In genomic region chr4:121052454-121053323, GRCm38 (mm10) we compare ENCODE assay signal across 11 mouse cellular contexts. TPM values are rescaled to one million over a fixed set of nuclear protein-coding genes. Genes with fewer than 3 reads are reported as not detected.
DNase-seq lines count a peak whose midpoint lies in the region; ATAC-seq lines count a peak whose summit lies in the region.
"Had no signal": no experiment of that assay in that cellular context is flagged by ENCODE, and none has a peak within 500 bp of the region (broad histone marks: within the 10 kb centered on the region; RNA-seq: fewer than 3 reads in every experiment).

No protein-coding gene starts in this region.

- no peak for DNase-seq in heart, adult 9 months (ENCODE audit: low spot score in 2 of 2)
- DNase-seq in brain, adult 2 months (ENCODE audit: low read depth, low spot score): peak; percentile 93
- DNase-seq in layer of hippocampus, postnatal 25 days (ENCODE audit: extremely low spot score in 1 of 2, low spot score in 1 of 2): no peak
- DNase-seq in liver: no peak
- no peak for DNase-seq in ovary, postnatal 10 days (ENCODE audit: low spot score)

- WGBS in heart, embryonic 13.5 days: 12% methylated on average over 35 of the region's 35 CpGs
- 11% methylated on average over 35 of the region's 35 CpGs for WGBS in embryonic facial prominence, embryonic 15.5 days
- WGBS in midbrain, embryonic 12.5 days: 9% methylated on average over 35 of the region's 35 CpGs

- peak overlapping the region; percentile 29 for H3K4me3 ChIP-seq in heart, embryonic 13.5 days
- peak overlapping the region; percentile 12 for H3K4me3 ChIP-seq in embryonic facial prominence, embryonic 15.5 days (replicated peaks)
- H3K4me3 ChIP-seq in midbrain, embryonic 12.5 days: peak overlapping the region; percentile 21

- peaks cover 14% of the 10 kb centered on the region for H3K4me1 ChIP-seq in heart, embryonic 13.5 days
- H3K4me1 ChIP-seq in embryonic facial prominence, embryonic 15.5 days: peaks cover 11% of the 10 kb centered on the region; the same call in 1 of the 2 replicates
- H3K4me1 ChIP-seq in midbrain, embryonic 12.5 days: peaks cover 13% of the 10 kb centered on the region; the same call in 1 of the 2 replicates

- H3K36me3 ChIP-seq in heart, embryonic 13.5 days: no peaks in the 10 kb centered on the region; the same call in 1 of the 2 replicates
- H3K36me3 ChIP-seq in embryonic facial prominence, embryonic 15.5 days: no peaks in the 10 kb centered on the region
- no peaks in the 10 kb centered on the region for H3K36me3 ChIP-seq in midbrain, embryonic 12.5 days

- ATAC-seq in heart, embryonic 13.5 days (ENCODE audit: extremely low read depth, insufficient number of reproducible peaks, low FRiP score, low TSS enrichment): no peak
- ATAC-seq in embryonic facial prominence, embryonic 15.5 days (ENCODE audit: insufficient number of reproducible peaks, low FRiP score, low TSS enrichment, low read depth): 0 out of 2 replicates have a peak, but pooled peaks have one; percentile 15
- peak; percentile 31; the same call in 1 of the 2 replicates for ATAC-seq in midbrain, embryonic 12.5 days (ENCODE audit: low FRiP score, low read depth)
- ATAC-seq: CD4-positive, CD25-positive, alpha-beta regulatory T cell, adult 4 months had no signal

- peaks cover 23% of the 10 kb centered on the region for H3K27me3 ChIP-seq in heart, embryonic 13.5 days (replicated peaks)
- H3K27me3 ChIP-seq in embryonic facial prominence, embryonic 15.5 days: no peaks in the 10 kb centered on the region
- peaks cover 24% of the 10 kb centered on the region for H3K27me3 ChIP-seq in midbrain, embryonic 12.5 days

- H3K9me3 ChIP-seq in heart, embryonic 13.5 days: no peaks in the 10 kb centered on the region
- no peaks in the 10 kb centered on the region for H3K9me3 ChIP-seq in embryonic facial prominence, embryonic 15.5 days (replicated peaks)
- H3K9me3 ChIP-seq in midbrain, embryonic 12.5 days: no peaks in the 10 kb centered on the region

- H3K9ac ChIP-seq in heart, embryonic 13.5 days: peak overlapping the region; percentile 50
- H3K9ac ChIP-seq in embryonic facial prominence, embryonic 15.5 days: no peak overlapping the region
- 0 out of 2 replicates have a peak overlapping the region, but pooled peaks have one; percentile 24 for H3K9ac ChIP-seq in midbrain, embryonic 12.5 days (replicated peaks)

- H3K4me2 ChIP-seq in heart, embryonic 13.5 days: peak overlapping the region; percentile 56
- H3K4me2 ChIP-seq in embryonic facial prominence, embryonic 15.5 days (replicated peaks): peak overlapping the region; percentile 33
- peak overlapping the region; percentile 40 for H3K4me2 ChIP-seq in midbrain, embryonic 12.5 days (replicated peaks)

- H3K27ac ChIP-seq in heart, embryonic 13.5 days (replicated peaks): no peak overlapping the region
- no peak overlapping the region for H3K27ac ChIP-seq in embryonic facial prominence, embryonic 15.5 days (replicated peaks)
- H3K27ac ChIP-seq in midbrain, embryonic 12.5 days (replicated peaks): no peak overlapping the region

RNA-seq across cellular contexts. Expression of gene Col9a2, which starts 13.5 kb away (rescaled TPM):
- polyA plus RNA-seq in heart, embryonic 13.5 days (2015; fragmentation: Nextera tagmentation; extraction: Ambion mirVana): 7.9 and 8.4 TPM in 2 replicates
- 67.2 and 97.9 TPM in 2 replicates for polyA plus RNA-seq in embryonic facial prominence, embryonic 15.5 days (2015; fragmentation: Nextera tagmentation; extraction: Ambion mirVana)
- polyA plus RNA-seq in midbrain, embryonic 12.5 days (2016; fragmentation: Nextera tagmentation; extraction: Ambion mirVana): 9.8 and 17.9 TPM in 2 replicates
- total RNA-seq in layer of hippocampus, postnatal 25 days (2021): 1 to 10 TPM; 3.4 to 3.8 TPM
- polyA plus RNA-seq: CD4-positive, CD25-positive, alpha-beta regulatory T cell, adult 4 months had no signal

RNA-seq across cellular contexts. Expression of gene Smap2, which starts 35.6 kb away (rescaled TPM):
- polyA plus RNA-seq in heart, embryonic 13.5 days (2015; fragmentation: Nextera tagmentation; extraction: Ambion mirVana): 11.5 and 12.3 TPM in 2 replicates
- 14.9 and 15.7 TPM in 2 replicates for polyA plus RNA-seq in embryonic facial prominence, embryonic 15.5 days (2015; fragmentation: Nextera tagmentation; extraction: Ambion mirVana)
- 30.7 and 34.0 TPM in 2 replicates for polyA plus RNA-seq in midbrain, embryonic 12.5 days (2016; fragmentation: Nextera tagmentation; extraction: Ambion mirVana)
- total RNA-seq in layer of hippocampus, postnatal 25 days (2021): 100 to 1,000 TPM; 156 to 157 TPM

RNA-seq across cellular contexts. Expression of gene Zmpste24, which starts 45.4 kb away (rescaled TPM):
- polyA plus RNA-seq in heart, embryonic 13.5 days (2015; fragmentation: Nextera tagmentation; extraction: Ambion mirVana): 22.2 and 22.6 TPM in 2 replicates
- polyA plus RNA-seq in embryonic facial prominence, embryonic 15.5 days (2015; fragmentation: Nextera tagmentation; extraction: Ambion mirVana): 27.6 and 27.8 TPM in 2 replicates
- polyA plus RNA-seq in midbrain, embryonic 12.5 days (2016; fragmentation: Nextera tagmentation; extraction: Ambion mirVana): 29.8 and 32.0 TPM in 2 replicates
- 10 to 100 TPM; 22.7 to 24.8 TPM for total RNA-seq in layer of hippocampus, postnatal 25 days (2021)

RNA-seq across cellular contexts. Expression of gene Tmco2, which starts 56.3 kb away (rescaled TPM):
- polyA plus RNA-seq in heart, embryonic 13.5 days (2015; fragmentation: Nextera tagmentation; extraction: Ambion mirVana): not detected in 2 replicates
- polyA plus RNA-seq in embryonic facial prominence, embryonic 15.5 days (2015; fragmentation: Nextera tagmentation; extraction: Ambion mirVana): not detected in 2 replicates
- polyA plus RNA-seq in midbrain, embryonic 12.5 days (2016; fragmentation: Nextera tagmentation; extraction: Ambion mirVana): not detected in 2 replicates
- total RNA-seq in layer of hippocampus, postnatal 25 days (2021): not detected
- total RNA-seq: left cerebral cortex, postnatal 36 days had no signal
- polyA plus RNA-seq: CD4-positive, CD25-positive, alpha-beta regulatory T cell, adult 4 months; small intestine, adult 2 months had no signal
